Mouse (Mus musculus): Measurements from ENCODE around the gene Fsd1.
A peak's percentile ranks its signal among the peaks of the same experiment; 100 is the strongest.

Fsd1 gene

GRCm38 (mm10) chr17:55963171-55963570, 23.1 kb upstream of the Fsd1 start:
- DNase-seq, result no peak

GRCm38 (mm10) chr17:55964496-55964895, 21.8 kb upstream of the Fsd1 start:
- no peak for DNase-seq

- DNase-seq, result no peak
Measured at GRCm38 (mm10) chr17:55964996-55965395, 21.3 kb upstream of the Fsd1 start.

GRCm38 (mm10) chr17:55967186-55967585, 19.1 kb upstream of the Fsd1 start:
- DNase-seq, result no peak

GRCm38 (mm10) chr17:55968210-55968609, 18.1 kb upstream of the Fsd1 start:
- DNase-seq, result no peak

GRCm38 (mm10) chr17:55969560-55969959, 16.7 kb upstream of the Fsd1 start:
- no peak for DNase-seq

- no peak for DNase-seq
Measured at GRCm38 (mm10) chr17:55969966-55970891, 16.1 kb upstream of the Fsd1 start, which contains the start of gene Shd. Gene Shd (plus strand): TSS chr17:55970467.

GRCm38 (mm10) chr17:55971453-55971852, 14.9 kb upstream of the Fsd1 start:
- no peak for DNase-seq

GRCm38 (mm10) chr17:55976255-55976862, 9.9 kb upstream of the Fsd1 start:
- peak; percentile 83 for DNase-seq

- no peak for DNase-seq
Measured at GRCm38 (mm10) chr17:55977301-55977700, 9.0 kb upstream of the Fsd1 start.

GRCm38 (mm10) chr17:55990278-55990898, 4.1 kb downstream of the Fsd1 start:
- no peak for DNase-seq

- no peak for DNase-seq
Measured at GRCm38 (mm10) chr17:55996007-55996406, 9.7 kb downstream of the Fsd1 start.

GRCm38 (mm10) chr17:55999794-56000499, 13.6 kb downstream of the Fsd1 start:
- DNase-seq, result no peak

- no peak for DNase-seq
Measured at GRCm38 (mm10) chr17:56003000-56003399, 16.7 kb downstream of the Fsd1 start.

- DNase-seq, result peak; percentile 68
Measured at GRCm38 (mm10) chr17:56005415-56006061, 19.2 kb downstream of the Fsd1 start, which contains the start of the genes Stap2 and Mpnd. Gene Stap2 (minus strand): TSS chr17:56005584. Gene Mpnd (plus strand): TSS chr17:56005711.

- DNase-seq, result no peak
Measured at GRCm38 (mm10) chr17:56006956-56007355, 20.6 kb downstream of the Fsd1 start.

GRCm38 (mm10) chr17:56007444-56008355, 21.4 kb downstream of the Fsd1 start:
- no peak for DNase-seq

GRCm38 (mm10) chr17:56008356-56009087, 22.2 kb downstream of the Fsd1 start:
- peak; percentile 91 for DNase-seq

- peak; percentile 92 for DNase-seq
Measured at GRCm38 (mm10) chr17:56009088-56009961, 23.0 kb downstream of the Fsd1 start.

- no peak for DNase-seq
Measured at GRCm38 (mm10) chr17:56009962-56010240, 23.6 kb downstream of the Fsd1 start.

Data from lung, postnatal 14 days (tissue).